Mouse (Mus musculus): ENCODE measurements around the gene Acta2. TPM values are rescaled to one million over a fixed set of nuclear protein-coding genes. Genes with fewer than 3 reads are reported as not detected.

Acta2 gene
- polyA plus RNA-seq, 1 experiment from 2014 or later: 1,651 TPM

DNA sequence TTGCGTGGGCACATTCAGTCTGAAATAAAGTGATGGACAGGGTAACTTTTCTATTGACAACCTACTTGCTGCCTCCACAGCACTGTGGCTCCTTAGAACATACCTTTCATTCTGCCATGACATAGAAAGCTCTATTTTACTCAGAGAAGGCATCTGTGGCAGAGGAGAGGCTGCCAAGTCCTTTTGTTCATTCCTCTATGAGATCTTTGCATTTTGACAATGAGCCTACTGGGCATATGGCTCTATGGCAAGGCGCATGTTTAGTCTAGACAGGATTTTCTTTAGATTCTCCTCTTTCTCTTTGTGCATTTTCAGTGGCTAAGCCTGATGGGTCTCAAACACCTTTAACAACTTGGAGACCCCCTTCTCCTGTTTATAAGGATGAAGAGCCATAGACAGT is 17.6 kb downstream of the Acta2 start:
- no peak overlapping the region for H3K27ac ChIP-seq (ENCODE audit: low read depth, low read length)
- no peak overlapping the region for H3K9ac ChIP-seq (ENCODE audit: low read depth, low read length)
- no peaks in the 10 kb centered on the region for H3K27me3 ChIP-seq (replicated peaks; ENCODE audit: control insufficient read depth, insufficient read depth, low read length)
- no peak overlapping the region for H3K4me2 ChIP-seq (replicated peaks; ENCODE audit: low read depth)
- H3K4me3 ChIP-seq (ENCODE audit: low read depth, low read length): no peak overlapping the region
- WGBS: 96% methylated on average over 2 of the region's 2 CpGs
- H3K36me3 ChIP-seq (ENCODE audit: control insufficient read depth, insufficient read depth): peaks cover 55% of the 10 kb centered on the region; the same call in 1 of the 2 replicates
- TF ChIP-seq CTCF (IDR thresholded peaks at IDR 0.05; ENCODE audit: low read depth): no peak
- H3K4me1 ChIP-seq (replicated peaks; ENCODE audit: control insufficient read depth, insufficient read depth, low read length): no peaks in the 10 kb centered on the region
- ATAC-seq: no peak
- no peaks in the 10 kb centered on the region for H3K9me3 ChIP-seq (ENCODE audit: control insufficient read depth)

- WGBS: 79% methylated on average over 3 of the region's 3 CpGs
These were observed 19.3 kb downstream of the Acta2 start for GRCm38 (mm10) chr19:34236049-34236448.

GRCm38 (mm10) chr19:34233944-34234343 is 21.4 kb downstream of the Acta2 start:
- Histone ChIP-seq H3K9me3 (ENCODE audit: control insufficient read depth) (no peaks in the 10 kb centered on the region), H3K9ac (ENCODE audit: low read depth, low read length) (no peak overlapping the region), H3K27me3 (replicated peaks; ENCODE audit: control insufficient read depth, insufficient read depth, low read length) (no peaks in the 10 kb centered on the region), H3K4me1 (replicated peaks; ENCODE audit: control insufficient read depth, insufficient read depth, low read length) (no peaks in the 10 kb centered on the region), H3K36me3 (ENCODE audit: control insufficient read depth, insufficient read depth) (peaks cover 41% of the 10 kb centered on the region; the same call in 1 of the 2 replicates), H3K4me2 (replicated peaks; ENCODE audit: low read depth) (no peak overlapping the region), H3K4me3 (ENCODE audit: low read depth, low read length) (no peak overlapping the region), H3K27ac (ENCODE audit: low read depth, low read length) (no peak overlapping the region)
- WGBS: 69% methylated on average over 14 of the region's 14 CpGs
- no peak for ATAC-seq
- TF ChIP-seq CTCF (IDR thresholded peaks at IDR 0.05; ENCODE audit: low read depth): no peak

More at GRCm38 (mm10) chr19:34236049-34236448, 19.3 kb downstream of the Acta2 start:
- TF ChIP-seq CTCF (IDR thresholded peaks at IDR 0.05; ENCODE audit: low read depth): no peak
- no peaks in the 10 kb centered on the region for H3K4me1 ChIP-seq (replicated peaks; ENCODE audit: control insufficient read depth, insufficient read depth, low read length)
- H3K27ac ChIP-seq (ENCODE audit: low read depth, low read length): no peak overlapping the region
- no peak for ATAC-seq
- H3K9ac ChIP-seq (ENCODE audit: low read depth, low read length): no peak overlapping the region
- H3K36me3 ChIP-seq (ENCODE audit: control insufficient read depth, insufficient read depth): peaks cover 48% of the 10 kb centered on the region; the same call in 1 of the 2 replicates
- no peak overlapping the region for H3K4me2 ChIP-seq (replicated peaks; ENCODE audit: low read depth)
- H3K4me3 ChIP-seq (ENCODE audit: low read depth, low read length): no peak overlapping the region
- H3K9me3 ChIP-seq (ENCODE audit: control insufficient read depth): no peaks in the 10 kb centered on the region
- H3K27me3 ChIP-seq (replicated peaks; ENCODE audit: control insufficient read depth, insufficient read depth, low read length): no peaks in the 10 kb centered on the region

GRCm38 (mm10) chr19:34232326-34232725 is 23.1 kb downstream of the Acta2 start:
- ATAC-seq: no peak
- 66% methylated on average over 5 of the region's 5 CpGs for WGBS
- no peak for TF ChIP-seq CTCF (IDR thresholded peaks at IDR 0.05; ENCODE audit: low read depth)

GRCm38 (mm10) chr19:34231596-34231995 is 23.8 kb downstream of the Acta2 start:
- TF ChIP-seq CTCF (IDR thresholded peaks at IDR 0.05; ENCODE audit: low read depth): no peak
- no peak overlapping the region for H3K27ac ChIP-seq (ENCODE audit: low read depth, low read length)
- H3K9me3 ChIP-seq (ENCODE audit: control insufficient read depth): no peaks in the 10 kb centered on the region
- H3K36me3 ChIP-seq (ENCODE audit: control insufficient read depth, insufficient read depth): peaks cover 19% of the 10 kb centered on the region
- H3K4me1 ChIP-seq (replicated peaks; ENCODE audit: control insufficient read depth, insufficient read depth, low read length): no peaks in the 10 kb centered on the region
- ATAC-seq: no peak
- WGBS: 70% methylated on average over 7 of the region's 7 CpGs
- H3K9ac ChIP-seq (ENCODE audit: low read depth, low read length): no peak overlapping the region
- H3K27me3 ChIP-seq (replicated peaks; ENCODE audit: control insufficient read depth, insufficient read depth, low read length): no peaks in the 10 kb centered on the region
- H3K4me2 ChIP-seq (replicated peaks; ENCODE audit: low read depth): no peak overlapping the region
- H3K4me3 ChIP-seq (ENCODE audit: low read depth, low read length): no peak overlapping the region

More at GRCm38 (mm10) chr19:34232326-34232725, 23.1 kb downstream of the Acta2 start:
- H3K4me3 ChIP-seq (ENCODE audit: low read depth, low read length): no peak overlapping the region
- no peak overlapping the region for H3K4me2 ChIP-seq (replicated peaks; ENCODE audit: low read depth)
- peaks cover 27% of the 10 kb centered on the region for H3K36me3 ChIP-seq (ENCODE audit: control insufficient read depth, insufficient read depth)
- no peaks in the 10 kb centered on the region for H3K4me1 ChIP-seq (replicated peaks; ENCODE audit: control insufficient read depth, insufficient read depth, low read length)
- no peak overlapping the region for H3K9ac ChIP-seq (ENCODE audit: low read depth, low read length)
- no peaks in the 10 kb centered on the region for H3K27me3 ChIP-seq (replicated peaks; ENCODE audit: control insufficient read depth, insufficient read depth, low read length)
- no peaks in the 10 kb centered on the region for H3K9me3 ChIP-seq (ENCODE audit: control insufficient read depth)
- H3K27ac ChIP-seq (ENCODE audit: low read depth, low read length): no peak overlapping the region

DNA sequence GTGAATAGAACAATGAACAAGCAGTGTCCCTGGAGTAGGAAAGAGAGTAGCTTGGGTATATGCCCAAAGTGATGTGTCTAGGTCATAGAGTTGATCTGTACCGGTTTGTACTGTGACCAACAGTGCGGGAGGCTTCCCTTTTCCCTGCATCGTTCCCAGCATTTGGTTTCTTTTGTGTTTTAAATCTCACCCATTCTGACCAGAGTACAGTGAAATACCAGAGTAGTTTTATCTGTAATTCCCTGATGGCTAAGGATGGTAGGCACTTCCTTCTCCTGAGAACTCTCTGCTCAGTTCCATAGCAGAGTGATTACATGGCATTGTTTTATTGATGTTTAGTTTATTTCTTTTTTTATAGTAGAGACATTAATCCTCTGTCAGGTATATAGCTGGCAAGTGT is 32.6 kb downstream of the Acta2 start:
- no peak overlapping the region for H3K27ac ChIP-seq (ENCODE audit: low read depth, low read length)
- no peak overlapping the region for H3K9ac ChIP-seq (ENCODE audit: low read depth, low read length)
- peaks cover 13% of the 10 kb centered on the region for H3K36me3 ChIP-seq (ENCODE audit: control insufficient read depth, insufficient read depth)
- H3K27me3 ChIP-seq (replicated peaks; ENCODE audit: control insufficient read depth, insufficient read depth, low read length): no peaks in the 10 kb centered on the region
- H3K4me1 ChIP-seq (replicated peaks; ENCODE audit: control insufficient read depth, insufficient read depth, low read length): 0 out of 2 replicates have a peak, but pooled peaks cover 2% of the 10 kb centered on the region
- no peak for ATAC-seq
- no peak overlapping the region for H3K4me2 ChIP-seq (replicated peaks; ENCODE audit: low read depth)
- H3K9me3 ChIP-seq (ENCODE audit: control insufficient read depth): no peaks in the 10 kb centered on the region
- WGBS: 89% methylated on average over 3 of the region's 3 CpGs
- TF ChIP-seq CTCF (IDR thresholded peaks at IDR 0.05; ENCODE audit: low read depth): no peak
- no peak overlapping the region for H3K4me3 ChIP-seq (ENCODE audit: low read depth, low read length)

Measured in intestine, postnatal 0 days (tissue).